Mouse (Mus musculus): Measurements from ENCODE around the gene Oxct1. TPM values are rescaled to one million over a fixed set of nuclear protein-coding genes. Genes with fewer than 3 reads are reported as not detected.

Gene Oxct1
- polyA plus RNA-seq, 1 experiment, result 40.4 TPM

GRCm38 (mm10) chr15:3984876-3985275 is 41.3 kb upstream of the Oxct1 start:
- Histone ChIP-seq H3K27me3 (ENCODE audit: control insufficient read depth, insufficient read depth, insufficient read length) (no peaks in the 10 kb centered on the region), H3K4me2 (ENCODE audit: low read depth) (no peak overlapping the region), H3K79me2 (ENCODE audit: control insufficient read depth, insufficient read depth) (no peaks in the 10 kb centered on the region), H3K36me3 (ENCODE audit: control insufficient read depth, insufficient read depth) (peaks cover 68% of the 10 kb centered on the region), H3K4me3 (no peak overlapping the region), H3ac (ENCODE audit: control insufficient read depth, insufficient read length) (no peak overlapping the region)
- TF ChIP-seq MYOG (IDR thresholded peaks at IDR 0.05; ENCODE audit: control insufficient read depth in 1 of 3, insufficient read depth in 1 of 3, insufficient read length in 2 of 3, low read depth in 2 of 3) (no peak), TCF3 (IDR thresholded peaks at IDR 0.05; ENCODE audit: insufficient read length, low read depth) (no peak), E2F4 (IDR thresholded peaks at IDR 0.05; ENCODE audit: insufficient read depth) (no peak), USF1 (IDR thresholded peaks at IDR 0.05; ENCODE audit: low read depth) (no peak), TCF12 (IDR thresholded peaks at IDR 0.05; ENCODE audit: insufficient read depth, poor library complexity, severe bottlenecking) (no peak), MAX (IDR thresholded peaks at IDR 0.05; ENCODE audit: low read depth) (no peak), MYOD1 (IDR thresholded peaks at IDR 0.05; ENCODE audit: control insufficient read depth in 1 of 3, insufficient read length in 2 of 3, low read depth in 2 of 3) (no peak), REST (IDR thresholded peaks at IDR 0.05; ENCODE audit: insufficient read depth, insufficient read length) (no peak), POLR2A (IDR thresholded peaks at IDR 0.05; ENCODE audit: insufficient read length, low read depth) (no peak), POLR2AphosphoS2 (IDR thresholded peaks at IDR 0.05; ENCODE audit: insufficient read length, low read depth) (no peak), CEBPB (IDR thresholded peaks at IDR 0.05; ENCODE audit: insufficient read depth, poor library complexity, severe bottlenecking) (no peak), SRF (IDR thresholded peaks at IDR 0.05; ENCODE audit: control insufficient read depth, insufficient read length, low read depth) (no peak)

- Histone ChIP-seq H3K79me2 (ENCODE audit: control insufficient read depth, insufficient read depth) (no peaks in the 10 kb centered on the region), H3K27me3 (ENCODE audit: control insufficient read depth, insufficient read depth, insufficient read length) (no peaks in the 10 kb centered on the region), H3K4me2 (ENCODE audit: low read depth) (no peak overlapping the region), H3ac (ENCODE audit: control insufficient read depth, insufficient read length) (no peak overlapping the region), H3K4me3 (no peak overlapping the region), H3K36me3 (ENCODE audit: control insufficient read depth, insufficient read depth) (peaks cover 74% of the 10 kb centered on the region)
- no peak for TF ChIP-seq TCF12 (IDR thresholded peaks at IDR 0.05; ENCODE audit: insufficient read depth, poor library complexity, severe bottlenecking)
Observed at GRCm38 (mm10) chr15:3987981-3988380, 38.2 kb upstream of the Oxct1 start.

GRCm38 (mm10) chr15:3994852-3995447 is 31.2 kb upstream of the Oxct1 start:
- no peaks in the 10 kb centered on the region for H3K27me3 ChIP-seq (ENCODE audit: control insufficient read depth, insufficient read depth, insufficient read length)
- peak overlapping the region; percentile 46 for H3K4me3 ChIP-seq
- peaks cover 17% of the 10 kb centered on the region for H3K79me2 ChIP-seq (ENCODE audit: control insufficient read depth, insufficient read depth)
- peak overlapping the region; percentile 71 for H3ac ChIP-seq (ENCODE audit: control insufficient read depth, insufficient read length)
- peak overlapping the region; percentile 62 for H3K4me2 ChIP-seq (ENCODE audit: low read depth)
- TF ChIP-seq USF1 (IDR thresholded peaks at IDR 0.05; ENCODE audit: low read depth) (no peak), CEBPB (IDR thresholded peaks at IDR 0.05; ENCODE audit: insufficient read depth, poor library complexity, severe bottlenecking) (no peak), POLR2A (IDR thresholded peaks at IDR 0.05; ENCODE audit: insufficient read length, low read depth) (no peak), MAX (IDR thresholded peaks at IDR 0.05; ENCODE audit: low read depth) (no peak), TCF12 (IDR thresholded peaks at IDR 0.05; ENCODE audit: insufficient read depth, poor library complexity, severe bottlenecking) (no peak), MYOD1 (IDR thresholded peaks at IDR 0.05; ENCODE audit: control insufficient read depth in 1 of 3, insufficient read length in 2 of 3, low read depth in 2 of 3) (no peak)
- H3K36me3 ChIP-seq (ENCODE audit: control insufficient read depth, insufficient read depth), result peaks cover 13% of the 10 kb centered on the region

- peak within 1 kb of the TSS; percentile 46 for H3K4me3 ChIP-seq
- TF ChIP-seq CEBPB (IDR thresholded peaks at IDR 0.05; ENCODE audit: insufficient read depth, poor library complexity, severe bottlenecking) (peak; percentile 75), TCF3 (IDR thresholded peaks at IDR 0.05; ENCODE audit: insufficient read length, low read depth) (peak; percentile 47), MYOD1 (IDR thresholded peaks at IDR 0.05; ENCODE audit: control insufficient read depth in 1 of 3, insufficient read length in 2 of 3, low read depth in 2 of 3) (peak in 2 of 3 experiments; percentile 69 to 79), MYOG (IDR thresholded peaks at IDR 0.05; ENCODE audit: control insufficient read depth in 1 of 3, insufficient read depth in 1 of 3, insufficient read length in 2 of 3, low read depth in 2 of 3) (peak; percentile 72 to 84 (median 83)), POLR2AphosphoS2 (IDR thresholded peaks at IDR 0.05; ENCODE audit: insufficient read length, low read depth) (peak; percentile 98), REST (IDR thresholded peaks at IDR 0.05; ENCODE audit: insufficient read depth, insufficient read length) (no peak), USF1 (IDR thresholded peaks at IDR 0.05; ENCODE audit: low read depth) (peak; percentile 95), POLR2A (IDR thresholded peaks at IDR 0.05; ENCODE audit: insufficient read length, low read depth) (peak; percentile 99), E2F4 (IDR thresholded peaks at IDR 0.05; ENCODE audit: insufficient read depth) (peak; percentile 73), TCF12 (IDR thresholded peaks at IDR 0.05; ENCODE audit: insufficient read depth, poor library complexity, severe bottlenecking) (peak; percentile 44), MAX (IDR thresholded peaks at IDR 0.05; ENCODE audit: low read depth) (peak; percentile 89), SRF (IDR thresholded peaks at IDR 0.05; ENCODE audit: control insufficient read depth, insufficient read length, low read depth) (peak; percentile 88)
- peak within 1 kb of the TSS; percentile 99 for H3K4me2 ChIP-seq (ENCODE audit: low read depth)
- no peaks in the 10 kb centered on the region for H3K27me3 ChIP-seq (ENCODE audit: control insufficient read depth, insufficient read depth, insufficient read length)
- peak within 1 kb of the TSS; percentile 71 for H3ac ChIP-seq (ENCODE audit: control insufficient read depth, insufficient read length)
- peaks cover 17% of the 10 kb centered on the region for H3K79me2 ChIP-seq (ENCODE audit: control insufficient read depth, insufficient read depth)
- H3K36me3 ChIP-seq (ENCODE audit: control insufficient read depth, insufficient read depth), result peaks cover 7% of the 10 kb centered on the region
Observed at GRCm38 (mm10) chr15:3995448-3996266, 30.5 kb upstream of the Oxct1 start, which contains the start of gene AW549877. Gene AW549877, minus strand, starts transcription at chr15:3995744.
